Mouse (Mus musculus) olfactory bulb, adult 2 months (tissue): ENCODE measurements around the gene Gm26558.

Experiments
- CTCF ChIP-seq: fragments of 200-500 bp; IDR thresholded peaks from 2 replicates; pipeline ENCODE4 v1.5.1; 2012; ENCODE audit warnings: low read depth, mild to moderate bottlenecking, low read length, moderate library complexity; ENCODE audit not compliant: insufficient read depth
- POLR2A ChIP-seq: fragments of 200-500 bp; IDR thresholded peaks from 2 replicates; pipeline ENCODE4 v1.6.1; 2012; ENCODE audit warnings: mild to moderate bottlenecking, low read depth, low read length, moderate library complexity; ENCODE audit not compliant: insufficient read depth

DNA sequence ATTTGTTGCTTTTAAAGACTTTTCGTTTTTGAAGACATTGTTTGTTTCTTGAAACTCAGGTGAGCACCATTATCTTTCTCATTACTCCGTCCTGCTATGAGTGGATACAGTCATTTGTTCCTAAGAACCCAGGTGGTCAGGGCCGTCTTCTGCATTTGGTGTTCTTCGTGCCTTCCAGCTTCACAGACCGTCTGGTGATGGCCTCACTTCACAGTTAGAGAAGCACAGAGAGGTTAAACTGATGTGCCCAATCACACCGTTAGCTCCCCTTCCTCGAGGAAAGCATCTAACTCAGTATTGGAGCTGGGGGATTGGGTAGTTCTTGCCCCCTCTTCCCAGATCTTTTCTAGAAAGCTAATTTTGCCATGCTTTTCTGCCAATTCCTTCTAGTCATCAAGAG is 5.1 kb upstream of the Gm26558 start:
- TF ChIP-seq POLR2A (no peak), CTCF (no peak)
